Mouse (Mus musculus) CD8-positive naive resting alpha-beta T cell, adult 57 days (primary cell): Measurements from ENCODE around the gene Prokr1. TPM values are rescaled to one million over a fixed set of nuclear protein-coding genes. Genes with fewer than 3 reads are reported as not detected.

Source experiments
- total RNA-seq: library from RNA; stranded (reverse); gene quantifications from one replicate; pipeline ENCODE4 v1.2.4, GENCODE M21; 2023

Prokr1 gene
- total RNA-seq: 0.24 TPM

GRCm38 (mm10) chr6:87590394-87591281 is at the start of gene Prokr1:
Gene Prokr1 (minus strand): TSS chr6:87590743.

GRCm38 (mm10) chr6:87532953-87533710 is 57.4 kb downstream of the Prokr1 start, which contains the start of gene Arhgap25:
Gene Arhgap25 (minus strand): TSS chr6:87533259.

Other genes with a start within 250 kb of the Prokr1 start
- not detected for gene Gkn1, start 239.8 kb downstream of the Prokr1 start, total RNA-seq
- gene Gkn2, start 217.4 kb downstream of the Prokr1 start, total RNA-seq: not detected
- gene Gkn3, start 201.8 kb downstream of the Prokr1 start, total RNA-seq: not detected
- gene Bmp10, start 161.7 kb downstream of the Prokr1 start, total RNA-seq: not detected
- gene Arhgap25, start 57.5 kb downstream of the Prokr1 start, total RNA-seq: 78.8 TPM
- gene Aplf, start 81.5 kb upstream of the Prokr1 start, total RNA-seq: 3.7 TPM
- not detected for gene Efcc1, start 140.1 kb upstream of the Prokr1 start, total RNA-seq
- not detected for gene Gp9, start 187.3 kb upstream of the Prokr1 start, total RNA-seq
- 24.9 TPM for gene Rab43, start 221.4 kb upstream of the Prokr1 start, total RNA-seq
- 3.7 TPM for gene Gm45140, start 245.1 kb upstream of the Prokr1 start, total RNA-seq
- gene Isy1, start 248.1 kb upstream of the Prokr1 start, total RNA-seq: 106 TPM